Mouse (Mus musculus): Measurements from ENCODE around the gene Srsf6. TPM values are rescaled to one million over a fixed set of nuclear protein-coding genes. Genes with fewer than 3 reads are reported as not detected.

The Srsf6 gene
- polyA plus RNA-seq, 2 experiments from 2014 or later = 39.6 to 43.9 TPM

Other genes starting within 250 kb of the Srsf6 start
- under 1 TPM; 0.12 to 0.64 TPM for gene L3mbtl1, start 11.9 kb downstream of the Srsf6 start, polyA plus RNA-seq (2017; shearing (Covaris generic))
- under 1 TPM in 1 of 2 experiments, not detected in 1; 0.16 TPM for gene Sgk2, start 55.8 kb downstream of the Srsf6 start, polyA plus RNA-seq (2017; shearing (Covaris generic))
- gene Ift52, start 85.8 kb downstream of the Srsf6 start, polyA plus RNA-seq (2017; shearing (Covaris generic)) = 10 to 100 TPM; 67.2 to 74.9 TPM
- gene Mybl2, start 123.2 kb downstream of the Srsf6 start, polyA plus RNA-seq (2017; shearing (Covaris generic)) = 1 to 10 TPM; 3.2 to 4.7 TPM
- gene Gtsf1l, start 156.3 kb downstream of the Srsf6 start, polyA plus RNA-seq (2017; shearing (Covaris generic)) = not detected

Measured in activated CD4-positive, CD25-positive, alpha-beta regulatory T cell, adult 4 months (primary cell).